8 mouse cellular contexts compared by ENCODE assay signal in genomic region chr13:47244771-47245170, GRCm38 (mm10).
DNase-seq lines count a peak whose midpoint lies in the region; ATAC-seq and TF ChIP-seq lines count a peak whose summit lies in the region.

No protein-coding gene starts in this region.

- no peaks in the 10 kb centered on the region for H3K27me3 ChIP-seq in forebrain, embryonic 14.5 days (replicated peaks; ENCODE audit: control insufficient read depth, insufficient read depth, low read length)
- no peaks in the 10 kb centered on the region for H3K27me3 ChIP-seq in forebrain, embryonic 11.5 days (ENCODE audit: control insufficient read depth, insufficient read depth, low read length)
- no peaks in the 10 kb centered on the region for H3K27me3 ChIP-seq in heart, postnatal 0 days (ENCODE audit: control insufficient read depth, insufficient read depth, low read length)
- no peaks in the 10 kb centered on the region for H3K27me3 ChIP-seq in liver, adult 2 months (ENCODE audit: control insufficient read depth, insufficient read depth, low read length)

- no peak overlapping the region for H3K4me2 ChIP-seq in forebrain, embryonic 14.5 days (ENCODE audit: low read length)
- H3K4me2 ChIP-seq in forebrain, embryonic 11.5 days (ENCODE audit: low read depth, low read length, severe bottlenecking): no peak overlapping the region
- 0 out of 2 replicates have a peak overlapping the region, but pooled peaks have one; percentile 5 for H3K4me2 ChIP-seq in heart, postnatal 0 days (ENCODE audit: low read depth, low read length)

- peak; percentile 54; the same call in 1 of the 2 replicates for TF ChIP-seq EP300 in heart, postnatal 0 days (IDR thresholded peaks at IDR 0.05; ENCODE audit: low read depth)

- no peak overlapping the region for H3K27ac ChIP-seq in forebrain, embryonic 14.5 days (ENCODE audit: low read depth, low read length)
- H3K27ac ChIP-seq in forebrain, embryonic 11.5 days (ENCODE audit: low read depth, low read length): no peak overlapping the region
- H3K27ac ChIP-seq in heart, postnatal 0 days (ENCODE audit: low read depth): peak overlapping the region; percentile 70
- peak overlapping the region; percentile 88 for H3K27ac ChIP-seq in liver, adult 2 months (replicated peaks; ENCODE audit: insufficient read depth, low read depth, low read length)

- H3K36me3 ChIP-seq in forebrain, embryonic 14.5 days (ENCODE audit: control insufficient read depth, insufficient read depth, low read length): no peaks in the 10 kb centered on the region
- no peaks in the 10 kb centered on the region for H3K36me3 ChIP-seq in forebrain, embryonic 11.5 days (ENCODE audit: control insufficient read depth, insufficient read depth, low read length)
- H3K36me3 ChIP-seq in heart, postnatal 0 days (replicated peaks; ENCODE audit: control insufficient read depth, insufficient read depth, low read length): peaks cover 22% of the 10 kb centered on the region
- peaks cover 48% of the 10 kb centered on the region for H3K36me3 ChIP-seq in liver, adult 2 months (ENCODE audit: control insufficient read depth, insufficient read depth, low read length)

- TF ChIP-seq POLR2A in liver, adult 2 months (IDR thresholded peaks at IDR 0.05; ENCODE audit: extremely low read depth, insufficient read depth, low read length): no peak

- TF ChIP-seq CTCF in heart, postnatal 0 days (IDR thresholded peaks at IDR 0.05; ENCODE audit: low read depth): no peak
- TF ChIP-seq CTCF in liver, adult 2 months (IDR thresholded peaks at IDR 0.05; ENCODE audit: low read depth, low read length): no peak

- no peaks in the 10 kb centered on the region for H3K9me3 ChIP-seq in forebrain, embryonic 14.5 days (replicated peaks; ENCODE audit: control insufficient read depth, low read length)
- H3K9me3 ChIP-seq in forebrain, embryonic 11.5 days (ENCODE audit: control insufficient read depth, low read length): no peaks in the 10 kb centered on the region
- H3K9me3 ChIP-seq in heart, postnatal 0 days (replicated peaks; ENCODE audit: control insufficient read depth, low read length): no peaks in the 10 kb centered on the region

- H3K9ac ChIP-seq in forebrain, embryonic 14.5 days (ENCODE audit: low read length): no peak overlapping the region
- H3K9ac ChIP-seq in forebrain, embryonic 11.5 days (ENCODE audit: low read length): no peak overlapping the region
- no peak overlapping the region for H3K9ac ChIP-seq in heart, postnatal 0 days (replicated peaks; ENCODE audit: low read depth, low read length)
- peak overlapping the region; percentile 32 for H3K9ac ChIP-seq in liver, adult 2 months (ENCODE audit: low read depth, low read length)

- H3K4me3 ChIP-seq in forebrain, embryonic 14.5 days (ENCODE audit: low read depth, low read length): no peak overlapping the region
- no peak overlapping the region for H3K4me3 ChIP-seq in forebrain, embryonic 11.5 days (ENCODE audit: low read depth, low read length)
- H3K4me3 ChIP-seq in heart, postnatal 0 days (ENCODE audit: low read depth, low read length): no peak overlapping the region
- no peak overlapping the region for H3K4me3 ChIP-seq in liver, adult 2 months (ENCODE audit: insufficient read depth, low read depth, low read length)

- DNase-seq in forebrain, embryonic 14.5 days (ENCODE audit: low spot score): peak; percentile 88
- DNase-seq in forebrain, embryonic 11.5 days (ENCODE audit: low spot score): no peak
- peak; percentile 92 for DNase-seq in heart, postnatal 0 days (ENCODE audit: low spot score)
- DNase-seq in liver, adult 2 months (ENCODE audit: extremely low read depth, low read depth, low spot score): peak; percentile 82
- peak; percentile 52 for DNase-seq in testis, postnatal 10 days (ENCODE audit: low spot score)
- no peak for DNase-seq in spleen, postnatal 14 days (ENCODE audit: low spot score in 2 of 2)

- WGBS in forebrain, embryonic 14.5 days: 57% methylated on average over 11 of the region's 11 CpGs
- WGBS in forebrain, embryonic 11.5 days: 92% methylated on average over 11 of the region's 11 CpGs
- WGBS in heart, postnatal 0 days: 15% methylated on average over 11 of the region's 11 CpGs
- WGBS in liver, adult 2 months: 18% methylated on average over 11 of the region's 11 CpGs

- ATAC-seq in forebrain, embryonic 14.5 days: peak; percentile 84; the same call in 1 of the 2 replicates
- no peak for ATAC-seq in forebrain, embryonic 11.5 days (replicated peaks; ENCODE audit: low FRiP score)
- ATAC-seq in common myeloid progenitor, adult 5-6 weeks (replicated peaks; ENCODE audit: low read depth, poor library complexity, severe bottlenecking): peak; percentile 88
- peak; percentile 97 for ATAC-seq in heart, postnatal 0 days (ENCODE audit: insufficient read depth, low read depth)
- ATAC-seq in CD4-positive, CD25-positive, alpha-beta regulatory T cell, adult 4 months: no peak

- H3K79me2 ChIP-seq in liver, adult 2 months (ENCODE audit: control insufficient read depth, insufficient read depth, low read length): no peaks in the 10 kb centered on the region

- peaks cover 8% of the 10 kb centered on the region; the same call in 1 of the 2 replicates for H3K4me1 ChIP-seq in forebrain, embryonic 14.5 days (ENCODE audit: control insufficient read depth, insufficient read depth, low read length)
- H3K4me1 ChIP-seq in forebrain, embryonic 11.5 days (replicated peaks; ENCODE audit: control insufficient read depth, insufficient read depth, low read length): peaks cover 2% of the 10 kb centered on the region; the same call in 1 of the 2 replicates
- peaks cover 20% of the 10 kb centered on the region; the same call in 1 of the 2 replicates for H3K4me1 ChIP-seq in heart, postnatal 0 days (ENCODE audit: control insufficient read depth, insufficient read depth)
- peaks cover 39% of the 10 kb centered on the region for H3K4me1 ChIP-seq in liver, adult 2 months (ENCODE audit: control insufficient read depth, insufficient read depth, low read length)

Comparison
In these comparisons a context has a peak if more than half of its experiments do, and no peak if none do; other contexts are left out.
1. ATAC-seq: peak in forebrain, embryonic 14.5 days (single experiment), common myeloid progenitor, adult 5-6 weeks (single experiment) and heart, postnatal 0 days (single experiment); none in forebrain, embryonic 11.5 days (single experiment) and CD4-positive, CD25-positive, alpha-beta regulatory T cell, adult 4 months (single experiment).
2. DNase-seq: peak in forebrain, embryonic 14.5 days (single experiment), heart, postnatal 0 days (single experiment), liver, adult 2 months (single experiment) and testis, postnatal 10 days (single experiment); none in forebrain, embryonic 11.5 days (single experiment) and spleen, postnatal 14 days (0 of 2).
3. H3K27ac ChIP-seq: peak in heart, postnatal 0 days (single experiment) and liver, adult 2 months (single experiment); none in forebrain, embryonic 14.5 days (single experiment) and forebrain, embryonic 11.5 days (single experiment).